Mouse (Mus musculus) lung, adult 2 months (tissue): ENCODE results near the gene Abca6. TPM values are rescaled to one million over a fixed set of nuclear protein-coding genes. Genes with fewer than 3 reads are reported as not detected.

Experiments used
- DNase-seq: peaks from one replicate; pipeline ENCODE4 v3.0.0; 2022
- H3K4me1 ChIP-seq: fragments of 200-500 bp; 2 replicates; pipeline ENCODE4 v1.6.1; 2011; ENCODE audit warnings: low read length; ENCODE audit not compliant: control insufficient read depth, insufficient read depth
- H3K4me3 ChIP-seq: fragments of 200-500 bp; replicated peaks from 2 replicates; pipeline ENCODE3; 2011; ENCODE audit warnings: low read depth, mild to moderate bottlenecking, control low read depth, low read length; ENCODE audit errors: extremely low read depth
- CTCF ChIP-seq: fragments of 200-500 bp; IDR thresholded peaks from 2 replicates; pipeline ENCODE4 v1.5.1; 2011; ENCODE audit warnings: mild to moderate bottlenecking, low read length, control low read depth; ENCODE audit not compliant: insufficient read depth
- POLR2A ChIP-seq: fragments of 200-500 bp; IDR thresholded peaks from 2 replicates; pipeline ENCODE4 v1.6.1; 2011; ENCODE audit warnings: low read depth, mild to moderate bottlenecking, control low read depth, low read length, borderline replicate concordance; ENCODE audit errors: extremely low read depth
- WGBS: fragments of 180-500 bp; shearing (Covaris S2); methylation state at CpG from one replicate; pipeline ENCODE4 v1.1.7; 2018; 5-methylcytosine and 5-hydroxymethylcytosine counted together
- polyA plus RNA-seq: library from polyadenylated mRNA; depleted of rRNA; stranded (reverse); fragments of >200 nt; gene quantifications from 2 replicates; pipeline ENCODE4 v1.2.3, GENCODE M21; 2012; rRNA removed

The Abca6 gene
- 0.52 and 1.1 TPM in 2 replicates for polyA plus RNA-seq

- H3K4me3 ChIP-seq, result no peak within 1 kb of the TSS
- no peak for DNase-seq
- WGBS, result 9% methylated on average over 8 of the region's 8 CpGs
Observed at GRCm38 (mm10) chr11:110251534-110251933, at the start of gene Abca6. Abca6 (minus strand) TSS chr11:110251776.

DNA sequence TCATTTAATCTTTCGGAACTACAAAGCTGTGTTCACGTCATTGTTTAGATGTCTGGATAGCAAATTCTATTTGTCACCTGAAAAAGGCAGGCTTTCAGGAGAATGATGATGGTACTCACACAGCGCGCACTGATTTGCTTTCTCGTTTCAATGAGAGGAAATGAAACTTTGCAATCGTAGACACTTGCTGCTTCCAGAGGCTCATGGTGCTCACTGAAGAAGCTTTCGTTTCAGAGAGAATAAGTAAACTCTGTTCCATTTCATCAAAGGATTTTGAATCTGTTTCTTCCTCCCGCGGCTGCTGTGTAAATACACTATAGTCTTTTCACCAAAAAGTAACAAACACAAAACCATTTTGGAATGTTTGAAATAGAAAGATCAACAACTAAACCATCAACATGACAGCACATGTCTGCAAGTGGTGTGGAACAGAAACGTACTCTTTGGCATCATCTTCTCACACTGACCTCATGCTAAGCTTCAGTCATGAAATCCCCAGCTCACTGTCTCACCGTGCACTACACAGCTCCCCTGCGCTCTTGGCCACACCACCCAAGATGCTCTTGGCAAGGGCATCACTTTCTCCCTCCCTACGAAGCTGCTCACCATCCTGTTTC lies 46.4 kb upstream of the Abca6 start:
- no peak overlapping the region for H3K4me3 ChIP-seq
- no peak for DNase-seq
- TF ChIP-seq CTCF (no peak), POLR2A (no peak)
- no peaks in the 10 kb centered on the region for H3K4me1 ChIP-seq
- 66% methylated on average over 13 of the region's 13 CpGs for WGBS

More at GRCm38 (mm10) chr11:110251534-110251933, at the start of gene Abca6:
- no peaks in the 10 kb centered on the region for H3K4me1 ChIP-seq
- TF ChIP-seq POLR2A (peak; percentile 22; the same call in 1 of the 2 replicates), CTCF (no peak)

GRCm38 (mm10) chr11:110290586-110290985 lies 39.0 kb upstream of the Abca6 start:
- no peaks in the 10 kb centered on the region for H3K4me1 ChIP-seq
- 75% methylated on average over 2 of the region's 2 CpGs for WGBS
- TF ChIP-seq POLR2A, result no peak
- DNase-seq, result no peak
- no peak overlapping the region for H3K4me3 ChIP-seq

DNA sequence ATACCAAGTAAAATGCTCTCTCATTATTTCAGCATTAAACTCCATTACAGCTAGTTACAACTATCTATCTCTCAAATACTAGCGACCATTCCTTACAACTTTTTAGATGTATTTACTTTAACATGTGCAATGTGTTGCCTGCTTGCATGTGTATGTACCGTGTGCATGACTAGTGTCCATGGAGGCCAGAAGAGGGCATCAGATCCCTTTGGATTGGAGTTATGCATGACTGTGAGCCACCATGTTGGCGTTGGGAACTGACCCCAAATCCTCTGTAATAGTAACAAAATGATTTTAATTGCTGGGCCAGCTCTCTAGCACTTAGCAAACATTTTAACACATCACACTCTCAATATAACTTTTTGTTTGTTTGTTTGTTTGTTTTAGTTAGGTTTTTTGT lies 36.8 kb upstream of the Abca6 start:
- Histone ChIP-seq H3K4me3 (no peak overlapping the region), H3K4me1 (no peaks in the 10 kb centered on the region)
- WGBS, result 82% methylated on average over 3 of the region's 3 CpGs
- DNase-seq, result no peak
- TF ChIP-seq POLR2A (no peak), CTCF (no peak)

- TF ChIP-seq POLR2A, result no peak
- TF ChIP-seq CTCF, result no peak
- Histone ChIP-seq H3K4me3 (no peak overlapping the region), H3K4me1 (no peaks in the 10 kb centered on the region)
- DNase-seq, result no peak
- 36% methylated on average over 9 of the region's 9 CpGs for WGBS
Observed at GRCm38 (mm10) chr11:110287694-110288093, 36.1 kb upstream of the Abca6 start.

DNA sequence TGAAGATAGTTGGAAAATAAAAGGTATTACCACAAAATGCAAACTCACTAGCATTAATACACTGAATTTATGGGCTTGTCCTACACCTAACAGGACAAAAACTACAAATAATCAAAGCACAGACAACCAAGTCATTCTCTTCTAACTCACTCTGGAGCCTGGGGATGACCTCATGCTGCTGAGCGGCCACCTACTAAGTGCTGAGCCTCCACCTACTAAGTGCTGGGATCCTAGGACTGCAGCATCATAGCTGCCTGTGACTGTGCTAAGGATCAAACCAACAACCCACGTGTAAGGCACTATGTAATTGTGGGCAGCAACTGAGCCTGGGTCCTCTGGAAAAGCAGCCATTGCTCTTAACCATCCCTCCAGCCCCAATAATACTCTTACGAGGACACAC lies 34.8 kb upstream of the Abca6 start:
- TF ChIP-seq CTCF, result no peak
- no peak for TF ChIP-seq POLR2A

GRCm38 (mm10) chr11:110284849-110285248 lies 33.3 kb upstream of the Abca6 start:
- no peak overlapping the region for H3K4me3 ChIP-seq
- H3K4me1 ChIP-seq, result no peaks in the 10 kb centered on the region
- no peak for DNase-seq
- TF ChIP-seq POLR2A (no peak), CTCF (no peak)
- WGBS, result 59% methylated on average over 10 of the region's 10 CpGs

More for the DNA sequence above, 34.8 kb upstream of the Abca6 start:
- WGBS, result 88% methylated on average over 3 of the region's 3 CpGs
- no peak for DNase-seq
- no peaks in the 10 kb centered on the region for H3K4me1 ChIP-seq
- H3K4me3 ChIP-seq, result no peak overlapping the region

DNA sequence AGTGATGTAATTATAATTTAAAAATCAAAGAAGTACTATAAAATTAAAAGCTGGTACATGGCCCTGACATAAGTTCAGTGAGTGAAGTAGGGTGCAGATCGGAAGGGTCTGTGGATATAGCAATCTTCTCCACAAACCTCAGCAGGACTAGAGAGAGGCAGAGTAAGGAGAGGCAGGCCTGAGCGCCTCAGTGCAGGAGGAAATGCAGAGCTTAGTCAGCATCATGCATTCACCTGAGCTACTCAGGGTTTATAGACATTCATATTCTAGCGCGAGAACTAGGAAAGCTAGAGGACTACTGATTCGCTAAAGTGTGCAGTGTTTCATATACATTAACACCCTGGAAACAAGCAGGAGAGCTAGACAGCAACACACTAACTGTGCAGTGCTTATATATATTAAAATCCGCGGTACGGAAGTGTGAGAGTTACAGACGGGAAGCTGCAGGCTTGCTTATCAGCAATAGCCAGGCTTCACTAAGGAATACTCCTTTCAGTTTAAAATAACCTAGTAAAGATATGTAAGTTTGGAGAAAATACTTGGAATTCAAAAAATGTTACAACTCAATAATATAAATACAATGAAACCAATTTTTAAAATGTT lies 32.7 kb upstream of the Abca6 start:
- TF ChIP-seq POLR2A, result no peak
- no peak for TF ChIP-seq CTCF
- Histone ChIP-seq H3K4me1 (no peaks in the 10 kb centered on the region), H3K4me3 (no peak overlapping the region)
- DNase-seq, result no peak
- WGBS, result 70% methylated on average over 9 of the region's 9 CpGs

GRCm38 (mm10) chr11:110274794-110275193 lies 23.2 kb upstream of the Abca6 start:
- WGBS, result 44% methylated on average over 3 of the region's 3 CpGs
- no peak for DNase-seq
- no peaks in the 10 kb centered on the region for H3K4me1 ChIP-seq
- TF ChIP-seq POLR2A, result no peak
- TF ChIP-seq CTCF, result no peak
- H3K4me3 ChIP-seq, result no peak overlapping the region

DNA sequence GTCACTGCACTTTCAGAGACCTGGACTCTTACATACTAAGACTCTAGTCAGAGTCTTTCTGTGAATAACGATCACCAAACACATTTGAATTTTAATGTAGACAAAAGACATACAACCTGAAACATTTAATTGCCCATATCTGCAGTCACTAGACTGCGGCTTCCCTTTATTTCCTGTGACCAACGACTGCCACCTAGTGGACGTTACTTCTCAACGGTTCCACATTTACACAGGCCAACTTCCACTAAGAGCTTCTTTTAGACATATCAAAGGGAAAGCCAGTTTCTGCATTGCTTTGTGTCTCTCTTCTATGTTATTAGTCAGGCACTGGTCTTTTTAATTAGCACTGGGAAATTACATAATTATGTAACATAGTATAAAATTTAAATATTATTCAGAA lies 20.2 kb upstream of the Abca6 start:
- DNase-seq, result no peak
- WGBS, result 3% methylated on average over 5 of the region's 5 CpGs
- TF ChIP-seq CTCF (peak; percentile 32; the same call in 1 of the 2 replicates), POLR2A (no peak)

More for the DNA sequence above, 20.2 kb upstream of the Abca6 start:
- Histone ChIP-seq H3K4me3 (no peak overlapping the region), H3K4me1 (no peaks in the 10 kb centered on the region)
